Mouse (Mus musculus) olfactory bulb, adult 2 months (tissue): ENCODE data around the gene Klrb1c. TPM values are rescaled to one million over a fixed set of nuclear protein-coding genes. Genes with fewer than 3 reads are reported as not detected.
"Not testable (repeated sequence)": the region's sequence is repeated elsewhere in the genome, so short reads cannot be mapped to it uniquely, and the experiment has no call there.

Experiments used
- H3K27ac ChIP-seq: fragments of 200-500 bp; 2 replicates; pipeline ENCODE4 v1.5.1; 2012; ENCODE audit warnings: low read depth, low read length; ENCODE audit not compliant: insufficient read depth
- H3K4me1 ChIP-seq: fragments of 200-500 bp; 2 replicates; pipeline ENCODE4 v1.6.1; 2012; ENCODE audit warnings: low read length; ENCODE audit not compliant: control insufficient read depth, insufficient read depth
- H3K4me3 ChIP-seq: fragments of 200-500 bp; 2 replicates; pipeline ENCODE4 v1.5.1; 2012; ENCODE audit warnings: mild to moderate bottlenecking, low read depth, low read length, moderate library complexity; ENCODE audit not compliant: insufficient read depth
- CTCF ChIP-seq: fragments of 200-500 bp; IDR thresholded peaks from 2 replicates; pipeline ENCODE4 v1.5.1; 2012; ENCODE audit warnings: low read depth, mild to moderate bottlenecking, low read length, moderate library complexity; ENCODE audit not compliant: insufficient read depth
- POLR2A ChIP-seq: fragments of 200-500 bp; IDR thresholded peaks from 2 replicates; pipeline ENCODE4 v1.6.1; 2012; ENCODE audit warnings: mild to moderate bottlenecking, low read depth, low read length, moderate library complexity; ENCODE audit not compliant: insufficient read depth
- WGBS: fragments of 180-500 bp; shearing (Covaris S2); methylation state at CpG from one replicate; pipeline ENCODE4 v1.1.7; 2018; 5-methylcytosine and 5-hydroxymethylcytosine counted together
- polyA plus RNA-seq: library from polyadenylated mRNA; stranded (reverse); fragments of >200 nt; gene quantifications from 2 replicates; pipeline ENCODE4 v1.2.4, GENCODE M21; 2012; ENCODE audit warnings: low replicate concordance; ENCODE audit not compliant: missing spikeins, insufficient read depth, insufficient read length

Gene Klrb1c
- polyA plus RNA-seq, 1 experiment, result not detected

- under 1% methylated on average over 44 of the region's 44 CpGs for WGBS
- TF ChIP-seq CTCF (peak; percentile 91), POLR2A (peak; percentile 46; the same call in 1 of the 2 replicates)
- Histone ChIP-seq H3K27ac (peak overlapping the region; percentile 98), H3K4me3 (peak overlapping the region; percentile 70)
- H3K4me1 ChIP-seq, result not testable (repeated sequence)
Observed at GRCm38 (mm10) chr6:128760416-128761143, 28.4 kb downstream of the Klrb1c start.

DNA sequence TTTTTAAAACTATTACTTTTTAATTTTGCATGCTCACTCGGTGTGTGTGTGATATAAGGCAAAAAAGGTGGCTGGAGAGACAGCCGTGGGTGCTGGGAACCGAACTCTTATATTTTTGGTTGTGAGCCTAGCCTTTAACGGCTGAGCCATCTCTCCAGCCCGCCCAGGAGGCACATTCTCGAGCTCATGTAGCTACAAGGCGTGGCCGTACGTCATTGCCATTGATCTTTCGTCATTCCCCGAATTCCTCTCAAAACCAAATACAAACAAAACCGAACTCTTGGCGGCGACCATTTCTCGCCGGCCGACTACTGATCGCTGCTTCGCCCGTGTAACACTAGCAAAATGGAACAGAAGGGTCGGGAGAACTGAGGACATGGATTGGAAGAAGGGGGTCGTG is 29.0 kb downstream of the Klrb1c start:
- peak overlapping the region; percentile 70 for H3K4me3 ChIP-seq
- under 1% methylated on average over 22 of the region's 22 CpGs for WGBS
- not testable (repeated sequence) for H3K4me1 ChIP-seq
- peak overlapping the region; percentile 98 for H3K27ac ChIP-seq

DNA sequence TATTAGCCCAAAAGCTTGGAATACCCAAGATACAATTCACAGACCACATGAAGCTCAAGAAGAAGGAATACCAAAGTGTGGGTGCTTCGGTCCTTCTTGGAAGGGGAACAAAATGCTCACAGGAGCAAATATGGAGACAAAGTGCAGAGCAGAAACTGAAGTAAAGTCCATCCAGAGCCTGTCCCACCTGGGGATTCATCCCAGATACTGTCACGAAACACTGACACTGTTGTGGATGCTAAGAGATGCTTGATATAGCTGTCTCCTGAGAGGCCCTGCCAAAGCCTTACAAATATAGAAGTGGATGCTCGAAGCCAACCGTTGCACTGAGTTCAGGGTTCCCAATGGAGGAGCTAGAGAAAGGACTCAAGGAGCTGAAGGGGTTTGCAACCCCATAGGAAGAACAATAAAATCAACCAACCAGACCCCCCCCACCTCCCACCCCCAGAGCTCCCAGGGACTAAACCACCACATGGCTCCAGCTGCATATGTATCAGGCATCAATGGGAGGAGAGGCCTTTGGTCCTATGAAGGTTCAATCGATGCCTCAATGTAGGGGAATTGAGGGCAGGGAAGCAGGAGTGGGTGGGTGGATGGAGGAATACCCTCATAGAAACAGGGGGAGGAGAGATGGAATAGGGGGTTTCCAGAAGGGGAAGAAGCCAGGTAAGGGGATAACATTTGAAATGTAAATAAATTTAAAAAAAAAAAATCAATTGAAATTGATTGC is 29.6 kb downstream of the Klrb1c start:
- Histone ChIP-seq H3K4me1 (peaks cover 9% of the 10 kb centered on the region; the same call in 1 of the 2 replicates), H3K4me3 (no peak overlapping the region), H3K27ac (no peak overlapping the region)
- TF ChIP-seq POLR2A, result no peak
- 79% methylated on average over 5 of the region's 5 CpGs for WGBS

DNA sequence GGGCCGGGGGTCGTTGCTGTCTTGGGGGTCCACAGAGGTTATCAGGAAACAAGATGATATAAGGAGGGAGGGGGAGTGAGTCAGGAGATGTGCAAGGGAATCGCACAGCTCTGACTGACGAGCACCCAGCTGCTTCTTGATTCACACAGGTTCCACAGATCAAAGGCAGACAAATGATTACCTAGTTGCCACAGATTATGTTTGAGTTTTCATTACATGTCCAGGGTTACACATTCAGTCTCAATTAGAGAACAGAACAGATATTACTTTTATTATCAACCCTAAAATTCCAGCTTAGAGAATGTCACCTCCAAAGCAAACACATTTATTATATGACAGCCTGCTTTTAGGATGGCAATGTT is 33.6 kb downstream of the Klrb1c start:
- H3K4me1 ChIP-seq, H3K4me3 ChIP-seq, H3K27ac ChIP-seq: not testable (repeated sequence)
- 82% methylated on average over 4 of the region's 4 CpGs for WGBS

- H3K27ac ChIP-seq, H3K4me1 ChIP-seq, H3K4me3 ChIP-seq: not testable (repeated sequence)
- WGBS, result 84% methylated on average over 12 of the region's 12 CpGs
Observed at GRCm38 (mm10) chr6:128754748-128755401, 34.1 kb downstream of the Klrb1c start.

DNA sequence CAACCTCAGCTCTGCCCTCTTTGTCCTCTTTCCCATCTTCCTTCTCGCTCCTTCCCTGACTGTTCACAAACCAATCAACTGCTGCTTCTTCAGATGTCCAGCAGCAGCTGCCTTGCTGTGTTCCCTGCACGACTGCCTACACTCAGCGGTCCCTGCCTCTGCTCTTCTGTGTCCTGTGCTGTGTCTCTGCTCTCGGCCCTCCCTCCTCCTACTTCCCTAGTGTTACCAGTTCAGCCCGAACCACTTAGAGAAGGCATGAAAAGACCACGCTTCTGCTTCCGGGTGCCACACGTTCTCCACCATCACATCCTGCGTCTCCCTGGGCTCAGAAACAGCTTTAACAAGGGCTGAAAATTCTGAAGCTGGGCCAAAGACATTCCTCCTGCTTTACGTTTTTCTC is 34.8 kb downstream of the Klrb1c start:
- Histone ChIP-seq H3K27ac (peak overlapping the region; percentile 71), H3K4me3 (peak overlapping the region; percentile 9)
- not testable (repeated sequence) for H3K4me1 ChIP-seq
- 17% methylated on average over 10 of the region's 10 CpGs for WGBS

DNA sequence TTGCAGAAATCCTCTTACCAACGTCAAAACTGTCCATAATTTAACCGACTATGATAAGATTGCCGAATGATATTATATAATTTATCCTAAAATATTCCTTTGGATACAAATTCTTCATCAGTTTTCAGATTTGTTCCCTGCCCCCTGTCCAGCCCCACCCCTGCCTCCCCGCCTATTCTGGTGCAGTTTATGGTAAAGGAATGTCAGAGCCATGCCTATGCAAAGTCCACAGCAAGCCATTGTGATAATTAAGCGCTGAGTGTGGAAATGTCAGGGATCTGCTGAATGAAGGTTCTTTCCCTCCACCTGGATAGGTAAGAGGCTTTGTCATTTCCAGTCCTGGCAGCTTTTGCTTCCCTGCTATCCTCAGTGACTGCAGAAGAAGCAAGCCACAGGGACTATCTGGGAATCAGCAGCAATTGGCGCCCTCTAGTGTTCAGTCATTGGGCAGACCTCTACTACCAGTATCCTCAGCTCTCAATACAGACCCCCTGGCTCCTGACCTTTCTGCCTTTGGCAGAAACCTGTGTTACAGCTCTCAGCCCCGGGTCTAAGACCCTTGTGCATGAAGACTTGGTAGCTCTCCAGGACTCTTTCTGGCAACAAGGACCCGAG is 35.3 kb downstream of the Klrb1c start:
- H3K4me1 ChIP-seq, result not testable (repeated sequence)
- Histone ChIP-seq H3K27ac (peak overlapping the region; percentile 71), H3K4me3 (peak overlapping the region; percentile 9; the same call in 1 of the 2 replicates)
- 31% methylated on average over 8 of the region's 8 CpGs for WGBS

- not testable (repeated sequence) for H3K4me3 ChIP-seq, H3K27ac ChIP-seq, H3K4me1 ChIP-seq
- WGBS, result 66% methylated on average over 6 of the region's 6 CpGs
Observed at GRCm38 (mm10) chr6:128747006-128747405, 42.0 kb downstream of the Klrb1c start.

DNA sequence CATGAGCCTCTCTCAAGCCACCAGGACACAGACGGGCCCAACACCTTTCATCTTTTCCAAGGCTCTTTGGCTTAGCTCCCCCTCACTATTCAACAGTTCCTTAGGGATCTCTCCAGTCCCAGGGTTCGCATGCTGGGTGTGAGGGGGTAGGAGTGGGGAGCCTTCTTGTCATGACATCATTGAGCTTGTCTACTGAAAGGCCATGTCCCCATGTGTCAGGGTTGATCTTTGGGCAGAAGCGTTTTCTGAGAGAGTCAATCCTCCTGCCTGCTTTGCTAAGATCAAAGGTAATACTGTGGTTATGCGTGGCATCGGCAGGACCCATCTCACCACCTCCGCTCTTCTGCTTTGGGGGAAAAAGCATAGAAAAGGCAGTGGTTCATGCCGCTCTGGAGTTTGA is 51.6 kb downstream of the Klrb1c start:
- no peak overlapping the region for H3K27ac ChIP-seq
- no peak for TF ChIP-seq POLR2A
- TF ChIP-seq CTCF, result no peak
- 91% methylated on average over 7 of the region's 7 CpGs for WGBS
- H3K4me3 ChIP-seq, result no peak overlapping the region
- H3K4me1 ChIP-seq, result no peaks in the 10 kb centered on the region

- no peak overlapping the region for H3K27ac ChIP-seq
- no peak overlapping the region for H3K4me3 ChIP-seq
- H3K4me1 ChIP-seq, result no peaks in the 10 kb centered on the region
- TF ChIP-seq POLR2A (no peak), CTCF (no peak)
Observed at GRCm38 (mm10) chr6:128736100-128736499, 52.9 kb downstream of the Klrb1c start.
